Mouse (Mus musculus): ENCODE data around the gene Prkacb.

DNA sequence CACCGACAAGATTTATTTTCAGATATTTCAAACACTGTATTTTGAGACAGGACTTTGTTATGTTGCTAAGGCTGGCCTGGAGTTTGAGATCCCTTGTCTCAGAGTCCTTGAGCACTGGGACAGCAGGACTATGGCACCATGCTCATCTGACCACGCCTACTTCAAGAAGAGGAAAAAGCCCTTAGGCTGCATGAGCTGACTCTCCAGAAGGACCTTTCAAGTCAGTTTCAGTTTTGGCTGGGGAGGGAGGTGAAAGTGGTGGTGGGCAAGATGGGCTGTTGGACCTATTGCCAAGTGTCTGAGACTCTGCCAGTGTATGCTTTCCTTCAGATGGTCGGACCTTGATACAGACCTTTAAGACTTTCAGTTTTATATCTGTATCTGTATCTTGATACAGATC, 28.6 kb downstream of the Prkacb start:
- TF ChIP-seq CTCF (IDR thresholded peaks at IDR 0.05; ENCODE audit: control insufficient read depth, insufficient read depth, insufficient replicate concordance, low read depth, low read length) (no peak), POLR2A (IDR thresholded peaks at IDR 0.05; ENCODE audit: control insufficient read depth, low read depth, low read length) (no peak)
